Mouse (Mus musculus) layer of hippocampus, adult 9-11 months (tissue): Measurements from ENCODE around the gene Notch4.

Experiments used
- DNase-seq: peaks from one replicate; pipeline ENCODE4 v3.0.0; 2022

Notch4 gene

DNA sequence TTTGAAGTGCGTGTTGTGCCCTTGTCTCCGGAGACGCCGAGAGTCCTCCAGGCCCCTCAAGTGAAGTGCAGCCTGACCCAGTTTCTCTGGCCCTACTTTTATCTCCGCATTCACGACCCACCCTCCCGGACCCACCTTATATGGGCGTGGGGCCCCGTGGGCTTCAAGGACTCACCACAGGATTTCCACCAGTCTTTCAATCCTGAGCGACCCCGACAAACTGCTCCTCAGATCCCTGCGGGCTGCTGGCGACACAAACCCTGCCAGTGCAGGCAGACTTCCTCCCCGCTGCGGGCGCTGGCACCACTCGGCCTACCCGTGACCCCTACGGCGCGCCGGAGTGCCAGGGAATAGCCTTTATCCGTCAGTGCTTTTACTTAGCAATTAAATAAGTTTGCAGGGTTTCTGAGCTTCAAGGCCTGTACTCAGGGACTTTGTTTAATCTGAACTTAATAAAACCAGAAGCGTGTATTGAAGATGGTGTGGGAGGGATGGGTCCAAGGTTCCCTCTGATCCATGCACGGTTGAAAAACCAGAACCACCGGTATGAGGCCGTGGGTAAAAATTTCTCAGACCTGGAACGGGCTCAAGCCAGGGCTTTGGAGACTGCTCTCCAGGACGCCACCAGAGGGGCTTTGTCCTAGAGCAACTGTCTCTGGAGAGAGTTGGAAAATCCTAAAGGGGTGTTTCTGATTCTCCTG lies 64.0 kb downstream of the Notch4 start, which contains the start of gene Ppt2:
TSS of gene Ppt2 (minus strand) at position 568 of the 701 bp plus-strand sequence.
- no peak for DNase-seq

DNA sequence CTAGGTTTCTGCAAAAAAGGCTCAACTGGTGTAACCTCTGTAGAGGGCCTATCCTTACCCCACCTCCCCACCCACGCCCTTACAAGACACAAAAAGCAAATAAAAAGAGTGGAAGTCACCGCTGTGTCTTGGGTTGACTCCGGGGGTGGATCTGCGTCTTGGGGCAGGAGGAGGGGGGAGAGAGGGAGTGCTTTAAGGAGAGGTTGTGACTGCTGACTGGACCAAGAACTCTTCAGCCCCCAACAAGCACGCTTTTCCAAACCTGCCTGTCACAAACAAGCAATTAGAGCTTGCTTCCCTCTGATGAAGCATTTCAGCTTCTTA lies 64.5 kb downstream of the Notch4 start:
- no peak for DNase-seq

GRCm38 (mm10) chr17:34629221-34629751 lies 65.2 kb downstream of the Notch4 start, which contains the start of gene Prrt1:
Gene Prrt1, plus strand, starts transcription at chr17:34629533.
- peak; percentile 87 for DNase-seq

GRCm38 (mm10) chr17:34629796-34630603 lies 65.9 kb downstream of the Notch4 start:
- DNase-seq, result no peak

- no peak for DNase-seq
These were observed 66.8 kb downstream of the Notch4 start for GRCm38 (mm10) chr17:34630761-34631301.

- DNase-seq, result no peak
These were observed 67.6 kb downstream of the Notch4 start for GRCm38 (mm10) chr17:34631647-34632046.

DNA sequence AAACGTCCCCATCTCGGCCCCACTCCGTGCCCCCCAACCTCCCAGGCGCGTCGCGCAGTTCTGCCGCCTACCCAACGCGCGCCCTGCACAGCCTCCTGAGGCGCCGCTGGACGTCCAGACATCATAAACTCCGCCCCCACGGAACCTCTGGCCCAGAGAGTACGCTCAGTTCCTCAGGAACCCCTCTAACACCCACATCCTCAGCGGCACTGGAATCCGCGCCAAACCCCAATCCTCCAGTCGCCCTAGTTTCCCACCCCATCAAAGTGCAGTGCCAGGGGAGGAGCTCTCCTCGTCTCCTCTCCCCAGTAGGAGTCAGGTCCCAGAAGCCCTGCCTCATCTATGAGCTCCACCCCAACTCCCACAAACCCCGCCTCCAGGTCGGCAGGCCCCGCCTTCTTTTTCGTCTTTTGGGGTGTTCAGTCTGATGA lies 68.2 kb downstream of the Notch4 start:
- peak; percentile 94 for DNase-seq

- DNase-seq, result no peak
These were observed 71.6 kb downstream of the Notch4 start for GRCm38 (mm10) chr17:34635671-34636070.

- no peak for DNase-seq
These were observed 73.4 kb downstream of the Notch4 start for GRCm38 (mm10) chr17:34637459-34637858.
